Comparison of ENCODE assay signal across 17 mouse cellular contexts in the genomic region with DNA sequence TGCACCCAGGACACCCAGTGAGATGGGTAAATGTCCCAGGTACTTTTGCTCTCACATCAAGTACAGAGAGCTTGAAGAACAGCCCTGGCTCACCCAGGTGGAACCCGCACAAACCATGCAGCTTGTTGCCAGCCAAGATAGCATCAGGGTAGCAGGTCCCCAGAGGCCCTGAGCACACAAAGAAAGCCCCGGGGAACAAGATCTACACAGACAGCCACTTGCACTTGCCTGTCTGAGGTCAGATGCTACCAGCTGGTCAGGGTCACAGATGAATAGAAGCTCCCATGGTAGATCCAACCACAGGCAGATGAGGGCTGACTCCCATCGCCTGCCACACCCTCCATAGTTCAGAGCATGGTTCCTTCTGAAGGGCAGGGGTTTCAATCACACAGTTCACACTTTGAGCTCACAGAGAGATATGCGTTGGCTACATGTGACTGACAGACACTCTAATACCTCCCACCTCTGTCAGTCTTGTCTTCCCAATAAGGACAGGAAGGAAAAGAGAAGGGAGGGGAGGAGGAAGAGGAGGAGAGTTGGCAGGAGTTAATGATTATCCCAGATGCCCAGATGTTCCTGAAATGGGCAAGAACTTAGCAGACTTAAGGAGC.
"Had no signal": no experiment of that assay in that cellular context is flagged by ENCODE, and none has a peak within 500 bp of the region (broad histone marks: within the 10 kb centered on the region; RNA-seq: fewer than 3 reads in every experiment).

No protein-coding gene starts in this region.

- H3K9ac ChIP-seq: kidney, embryonic 15.5 days; limb, embryonic 13.5 days; liver, embryonic 15.5 days; lung, embryonic 14.5 days; neural tube, embryonic 12.5 days had no signal

- H3K27me3 ChIP-seq: kidney, embryonic 15.5 days; limb, embryonic 13.5 days; neural tube, embryonic 12.5 days had no signal

- H3K4me2 ChIP-seq: kidney, embryonic 15.5 days; limb, embryonic 13.5 days; liver, embryonic 15.5 days; lung, embryonic 14.5 days; neural tube, embryonic 12.5 days had no signal

- H3K36me3 ChIP-seq: kidney, embryonic 15.5 days; limb, embryonic 13.5 days; liver, embryonic 15.5 days; midbrain, embryonic 10.5 days; neural tube, embryonic 12.5 days had no signal

- H3K27ac ChIP-seq: kidney, embryonic 15.5 days; limb, embryonic 13.5 days; liver, embryonic 15.5 days; midbrain, embryonic 10.5 days; neural tube, embryonic 12.5 days had no signal

- H3K4me1 ChIP-seq: liver, embryonic 15.5 days had no signal

- DNase-seq: kidney, adult 18-20 months; kidney, postnatal 14 days; layer of hippocampus, adult 9-11 months; layer of hippocampus, postnatal 36 days; left cerebral cortex, postnatal 4 days; lung, embryonic 14.5 days; lung, postnatal 10 days; lung, postnatal 4 days; midbrain, embryonic 14.5 days; retina, postnatal 1 day; right cerebral cortex, postnatal 14 days; thymus, postnatal 4 days had no signal

- H3K9me3 ChIP-seq: kidney, embryonic 15.5 days; limb, embryonic 13.5 days; liver, embryonic 15.5 days; midbrain, embryonic 10.5 days; neural tube, embryonic 12.5 days had no signal

- H3K4me3 ChIP-seq: kidney, embryonic 15.5 days; limb, embryonic 13.5 days; liver, embryonic 15.5 days; midbrain, embryonic 10.5 days; neural tube, embryonic 12.5 days had no signal
